Mouse (Mus musculus): ENCODE data around the gene Cnn1. TPM values are rescaled to one million over a fixed set of nuclear protein-coding genes. Genes with fewer than 3 reads are reported as not detected.
A peak's percentile ranks its signal among the peaks of the same experiment; 100 is the strongest.
"Not testable (repeated sequence)": the region's sequence is repeated elsewhere in the genome, so short reads cannot be mapped to it uniquely, and the experiment has no call there.

Gene Cnn1
- total RNA-seq, 2 experiments from 2014 or later, result 0.45 to 1.4 TPM

DNA sequence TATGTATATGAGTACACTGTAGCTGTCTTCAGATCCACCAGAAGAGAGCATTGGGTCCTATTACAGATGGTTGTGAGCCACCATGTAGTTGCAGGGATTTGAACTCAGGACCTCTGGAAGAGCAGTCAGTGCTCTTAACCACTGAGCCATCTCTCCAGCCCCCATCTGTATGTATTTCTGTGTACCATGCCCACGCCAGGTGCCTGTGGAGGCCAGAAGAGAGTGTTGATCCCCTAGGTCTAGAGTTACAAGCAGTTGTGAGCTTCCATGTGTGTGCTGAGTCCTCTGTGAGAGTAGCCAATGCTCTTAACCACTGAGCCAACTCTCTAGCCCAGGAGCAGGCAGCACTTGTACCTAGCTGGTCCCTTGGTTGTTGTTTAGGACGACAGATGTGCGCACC lies 25.2 kb downstream of the Cnn1 start:
- no peak for DNase-seq (ENCODE audit: low spot score in 2 of 2)

DNA sequence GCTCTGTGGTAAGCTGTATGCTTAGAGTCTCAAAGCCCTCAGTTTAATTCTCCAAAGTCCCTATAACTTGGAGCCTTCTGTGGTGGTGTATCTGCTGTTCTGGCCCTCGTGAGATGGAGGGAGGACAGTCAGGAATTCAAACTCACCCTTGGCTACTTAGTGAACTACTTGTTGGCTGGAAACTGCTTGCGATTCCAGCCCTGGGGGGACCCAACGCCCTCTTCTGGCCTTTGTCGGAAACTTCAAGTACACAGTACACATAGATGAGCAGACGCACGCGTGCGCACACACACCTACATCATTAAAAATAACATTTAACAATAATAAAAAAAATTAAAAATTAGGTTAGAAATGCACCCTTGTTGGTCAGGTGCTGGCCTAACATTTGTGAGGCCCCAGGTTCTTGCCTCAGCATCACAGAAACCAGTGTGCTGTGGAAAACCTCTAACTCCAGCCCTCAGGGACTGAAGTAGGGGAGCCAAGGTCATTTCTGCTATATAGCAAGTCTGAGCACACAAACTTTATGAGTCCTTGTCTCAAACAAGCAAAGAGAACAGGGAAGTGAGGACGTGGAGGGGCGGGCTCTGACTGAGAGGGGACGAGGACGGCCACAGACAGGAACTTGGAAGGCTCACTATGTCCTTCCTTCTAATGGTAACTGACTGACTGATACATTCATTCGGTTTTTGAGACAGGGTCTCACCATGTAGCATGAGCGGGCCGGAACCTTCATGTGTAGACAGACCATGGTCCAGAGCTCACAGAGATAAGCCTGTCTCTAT lies 26.4 kb downstream of the Cnn1 start:
- no peak for DNase-seq (ENCODE audit: low spot score in 2 of 2)

DNA sequence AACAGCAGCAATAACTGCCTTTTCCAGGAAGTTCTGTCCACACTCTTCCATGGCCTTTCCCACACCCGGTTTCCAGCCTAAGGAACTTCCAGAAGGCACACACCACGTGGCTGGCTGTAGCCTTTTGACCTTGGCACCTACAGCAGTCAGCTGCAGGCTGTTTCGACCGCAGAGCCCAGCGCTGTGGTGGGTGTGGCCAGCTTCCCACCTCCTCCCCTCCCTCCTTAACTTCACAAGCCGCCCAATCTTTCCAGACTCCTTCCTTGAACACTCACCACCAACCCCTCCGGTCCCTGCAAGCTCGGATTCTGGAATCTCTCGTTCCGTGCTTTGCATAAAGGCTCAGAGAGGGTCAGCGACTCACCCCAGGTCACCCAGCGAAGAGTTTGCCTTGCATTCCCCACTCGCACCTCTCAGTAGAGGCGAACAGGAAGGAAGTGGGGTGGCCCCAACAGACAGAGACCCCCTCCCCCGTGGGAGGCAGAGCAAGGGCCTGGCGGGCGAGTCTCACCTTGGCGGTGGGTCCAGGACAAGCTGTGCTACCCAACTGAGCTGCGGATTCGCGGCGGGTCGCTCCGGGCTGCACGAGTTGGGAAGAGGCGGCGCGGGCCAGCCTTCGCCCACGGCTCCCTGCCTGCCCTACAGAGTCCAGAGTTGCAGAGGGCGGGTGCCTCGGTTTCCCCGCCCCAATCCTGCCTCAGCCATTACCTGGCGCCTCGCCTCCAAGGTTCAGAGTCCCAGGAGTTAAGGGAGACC lies 32.4 kb downstream of the Cnn1 start:
- no peak for DNase-seq (ENCODE audit: low spot score in 2 of 2)

DNA sequence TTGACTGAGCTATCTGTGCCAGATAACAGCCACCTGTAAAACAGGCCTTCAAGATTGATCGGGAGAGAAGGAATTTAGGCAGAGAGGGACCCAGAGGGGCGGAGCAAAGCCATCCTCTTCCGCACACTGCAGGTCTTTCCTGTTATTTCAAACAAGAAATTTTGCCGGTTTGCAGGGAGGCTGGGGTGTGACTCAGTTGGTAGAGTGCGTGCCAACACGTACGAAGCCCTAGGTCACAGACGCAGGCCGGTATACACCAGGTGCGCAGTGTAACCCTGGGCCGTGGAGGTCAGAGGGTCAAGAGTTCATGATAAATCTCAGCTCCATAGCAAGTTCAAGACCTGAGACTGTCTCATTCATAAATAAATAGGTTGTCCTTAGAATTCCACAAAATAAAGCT lies 33.2 kb downstream of the Cnn1 start:
- DNase-seq (ENCODE audit: low spot score in 2 of 2), result no peak

DNA sequence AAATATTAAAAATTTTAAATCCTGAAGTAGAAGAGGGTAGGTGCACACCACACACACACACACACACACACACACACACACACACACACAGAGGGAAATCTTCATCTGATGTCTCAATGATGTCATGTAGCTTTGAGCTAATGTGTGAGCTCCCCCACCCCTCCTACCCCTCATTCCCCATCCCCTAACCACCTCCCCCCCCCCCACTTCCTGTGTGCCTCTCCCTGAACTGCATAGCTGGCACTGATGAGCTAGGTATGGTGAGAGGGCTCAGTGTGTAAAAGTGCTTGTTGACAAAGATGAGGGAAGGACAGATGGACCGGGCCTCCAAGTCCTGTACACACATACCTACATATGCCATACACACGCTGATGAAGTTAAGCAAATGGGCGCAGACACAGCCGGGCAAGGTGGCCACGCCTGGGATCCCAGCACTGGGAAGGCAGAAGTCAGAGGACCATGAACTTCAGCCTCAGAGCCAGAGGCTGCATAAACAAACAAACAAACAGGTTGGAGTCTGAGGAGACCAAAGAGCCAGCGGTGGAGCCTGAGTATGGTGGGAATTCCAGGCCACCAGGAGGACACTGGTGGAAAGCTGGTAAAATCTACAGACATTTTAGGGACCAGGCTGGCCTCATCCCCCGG lies 35.4 kb downstream of the Cnn1 start:
- no peak for DNase-seq (ENCODE audit: low spot score in 2 of 2)

DNA sequence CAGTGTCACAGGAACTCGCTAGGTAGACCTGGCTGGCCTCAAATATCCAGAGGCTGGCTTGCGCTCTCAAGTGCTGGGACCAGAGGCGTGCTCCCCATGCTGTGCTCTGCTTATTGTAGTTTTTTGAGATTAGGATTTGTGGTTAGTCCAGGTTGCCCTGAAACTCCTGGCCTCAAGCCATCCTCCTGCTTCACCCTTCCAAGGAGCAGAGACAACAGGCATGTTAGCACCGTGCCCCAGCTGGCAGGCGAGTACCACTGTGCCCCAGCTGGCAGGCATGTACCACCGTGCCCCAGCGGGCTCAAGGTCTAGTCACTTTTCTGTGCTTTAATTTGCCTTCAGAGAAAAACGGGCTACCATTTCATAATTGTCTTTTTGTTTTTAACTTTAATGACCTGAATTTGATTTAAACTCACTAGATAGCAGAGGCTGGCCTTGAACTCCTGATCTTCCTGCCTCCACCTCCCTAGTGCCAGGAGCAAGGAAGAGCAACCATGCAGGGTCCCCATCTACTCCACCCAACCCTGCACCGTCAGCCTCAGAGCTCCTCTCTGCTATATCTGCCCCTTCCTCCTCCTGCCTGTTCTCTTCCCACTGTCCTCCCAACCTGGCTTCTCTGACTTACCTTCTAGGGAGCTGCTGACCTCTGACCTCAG lies 36.1 kb downstream of the Cnn1 start:
- no peak for DNase-seq (ENCODE audit: low spot score in 2 of 2)

DNA sequence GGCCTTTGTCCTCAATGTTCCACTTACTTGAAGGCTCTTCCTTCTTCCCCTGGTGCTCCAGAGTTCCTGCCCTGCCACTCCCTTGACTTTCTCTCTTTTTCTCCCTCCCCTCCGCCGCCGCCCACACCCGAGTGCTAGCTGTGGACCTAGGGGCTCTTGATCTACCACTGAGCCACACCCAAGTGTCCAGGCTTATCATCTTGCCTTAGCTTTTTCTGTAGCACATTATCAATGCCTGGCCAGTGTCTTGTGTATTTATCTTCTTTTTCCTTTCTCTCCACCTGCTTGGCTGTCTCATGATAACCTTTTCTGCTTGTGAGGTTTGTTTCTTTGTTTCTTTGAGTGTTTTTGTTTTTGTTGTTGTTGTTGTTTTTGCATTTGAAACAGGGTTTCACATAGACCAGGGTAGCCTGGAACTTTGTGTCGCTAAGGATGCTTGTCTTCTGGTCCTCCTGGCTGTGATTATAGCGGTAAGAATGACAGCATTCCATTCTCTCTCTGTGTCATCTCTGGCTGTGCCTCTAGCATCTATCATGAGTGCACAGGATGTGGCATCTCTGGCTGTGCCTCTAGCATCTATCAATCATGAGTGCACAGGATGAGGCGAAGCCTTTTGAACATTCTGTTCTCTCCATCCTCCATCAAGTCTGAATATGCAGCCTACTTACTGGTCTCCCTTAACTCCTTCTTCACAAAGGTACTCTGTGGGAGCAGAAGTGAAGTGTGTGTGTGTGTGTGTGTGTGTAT lies 36.8 kb downstream of the Cnn1 start, which contains the start of gene Acp5:
TSS of gene Acp5 (minus strand) at position 68 of the 747 bp plus-strand sequence.
- DNase-seq (ENCODE audit: low spot score in 2 of 2), result no peak

DNA sequence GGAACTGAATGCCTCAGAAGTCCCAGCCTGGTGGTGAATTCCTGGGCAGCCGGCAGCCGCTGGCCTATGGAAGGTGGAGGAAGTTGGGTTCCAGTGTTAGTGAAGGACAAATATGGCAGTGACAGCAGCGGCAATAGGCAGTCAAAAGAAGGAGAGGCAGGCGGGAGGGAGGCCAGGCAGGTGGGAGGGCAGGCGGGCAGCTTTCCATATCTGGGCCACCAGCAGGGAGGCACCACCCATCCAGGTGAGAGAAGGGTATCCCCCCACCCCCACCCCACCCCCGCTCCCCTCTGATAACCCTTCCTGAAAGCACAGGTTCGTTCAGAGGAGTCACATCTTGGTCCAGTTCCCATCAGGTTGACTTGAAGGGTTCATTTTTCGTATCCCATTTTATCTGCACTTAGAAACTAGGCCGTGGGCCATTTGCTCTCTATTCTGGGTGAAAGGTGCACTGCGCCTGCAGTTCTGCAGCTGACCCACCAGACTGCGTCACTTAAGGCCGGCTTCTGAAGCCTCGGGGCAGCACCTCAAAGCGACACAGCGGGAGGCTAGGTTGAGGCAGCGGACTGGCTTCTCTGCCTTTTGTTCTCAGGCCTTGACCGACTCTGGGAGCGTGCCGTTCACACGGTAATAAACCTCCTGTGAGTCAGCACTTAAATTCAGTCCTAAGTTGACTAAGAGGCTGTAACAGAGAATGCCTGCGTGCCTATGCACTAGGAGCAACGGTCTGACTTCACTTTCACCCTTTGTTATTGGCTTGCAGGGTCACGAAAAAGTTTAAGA lies 37.9 kb downstream of the Cnn1 start:
- DNase-seq (ENCODE audit: low spot score in 2 of 2), result no peak

DNA sequence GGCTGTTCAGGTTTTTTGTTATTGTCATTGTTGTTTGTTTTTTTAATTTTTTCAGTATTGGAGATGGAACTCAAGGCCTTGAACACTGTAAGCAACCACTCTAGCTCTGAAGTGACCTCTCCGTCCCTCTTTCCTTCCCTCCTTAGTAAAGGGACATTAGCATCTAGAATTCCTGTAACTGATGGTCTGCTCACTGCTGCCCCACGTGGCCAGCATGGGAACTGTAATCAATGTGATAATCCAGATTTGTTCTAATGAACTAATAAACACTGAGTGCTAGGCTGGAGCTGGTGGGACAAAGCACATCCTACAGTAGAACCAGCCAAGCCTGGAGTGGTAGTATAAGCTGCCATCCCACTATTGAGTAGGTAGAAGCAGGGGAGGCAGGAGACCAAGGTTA lies 39.5 kb downstream of the Cnn1 start:
- no peak for DNase-seq (ENCODE audit: low spot score in 2 of 2)

DNA sequence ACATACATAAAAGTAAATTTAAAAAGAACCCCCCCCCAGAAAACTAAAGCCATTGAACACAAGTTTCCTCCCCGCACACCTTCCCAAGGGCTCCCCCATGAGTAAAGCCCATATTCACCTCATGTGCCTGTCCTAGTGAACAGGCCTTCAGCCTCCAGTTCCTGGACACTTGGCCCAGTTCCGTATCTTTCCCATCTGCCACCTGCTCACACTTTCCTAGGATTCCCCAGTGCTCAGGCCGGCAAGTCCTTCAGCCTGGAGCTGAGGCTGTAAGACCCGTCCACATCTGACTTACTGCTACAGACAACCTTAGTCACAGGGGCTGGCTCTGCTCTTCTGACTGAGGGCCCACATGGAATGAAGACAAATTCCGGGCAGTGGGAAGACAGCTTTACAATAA lies 40.7 kb downstream of the Cnn1 start:
- no peak for DNase-seq (ENCODE audit: low spot score in 2 of 2)

DNA sequence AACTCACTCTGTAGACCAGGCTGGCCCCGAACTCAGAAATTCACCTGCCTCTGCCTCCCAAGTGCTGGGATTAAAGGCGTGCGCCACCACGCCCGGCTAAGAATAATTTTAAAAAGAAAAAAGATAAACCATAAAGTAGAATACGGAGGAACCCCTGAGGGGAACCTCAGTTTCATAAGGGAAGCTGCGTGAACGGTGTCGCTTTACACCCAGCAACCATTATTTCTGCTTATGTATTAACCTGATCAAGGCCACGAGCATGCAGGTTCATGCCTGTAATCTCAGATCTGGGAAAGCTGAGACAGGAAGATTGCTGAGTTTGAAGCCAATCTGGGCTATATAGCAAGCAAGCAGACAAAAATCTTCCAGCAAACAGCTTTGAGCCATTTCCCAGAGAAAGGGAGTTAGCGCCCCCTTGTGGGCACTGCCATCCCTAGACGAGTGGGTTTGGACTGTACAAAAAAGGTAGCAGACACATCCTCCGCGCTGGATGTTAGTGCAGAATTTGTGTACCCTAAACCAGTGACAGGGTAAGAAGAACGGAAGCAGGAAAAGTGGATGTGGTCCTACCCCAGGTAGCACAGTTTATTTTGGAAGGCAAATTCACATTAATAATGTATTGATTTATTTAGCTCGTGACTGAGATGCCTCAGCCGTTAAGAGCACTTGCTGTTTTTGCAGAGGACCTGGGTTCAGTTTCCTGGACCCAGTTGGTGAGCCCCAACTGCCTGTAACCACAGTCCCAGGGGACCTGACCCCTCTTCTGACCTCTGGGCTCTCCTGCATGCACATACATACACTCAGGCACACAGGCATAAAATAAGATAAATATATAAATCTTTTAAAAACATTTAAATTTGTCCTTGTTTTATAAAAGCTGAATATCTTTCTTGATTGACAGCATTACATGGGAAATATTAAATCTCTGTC lies 44.4 kb downstream of the Cnn1 start:
- DNase-seq (ENCODE audit: low spot score in 2 of 2), result peak; percentile 85 to 87

DNA sequence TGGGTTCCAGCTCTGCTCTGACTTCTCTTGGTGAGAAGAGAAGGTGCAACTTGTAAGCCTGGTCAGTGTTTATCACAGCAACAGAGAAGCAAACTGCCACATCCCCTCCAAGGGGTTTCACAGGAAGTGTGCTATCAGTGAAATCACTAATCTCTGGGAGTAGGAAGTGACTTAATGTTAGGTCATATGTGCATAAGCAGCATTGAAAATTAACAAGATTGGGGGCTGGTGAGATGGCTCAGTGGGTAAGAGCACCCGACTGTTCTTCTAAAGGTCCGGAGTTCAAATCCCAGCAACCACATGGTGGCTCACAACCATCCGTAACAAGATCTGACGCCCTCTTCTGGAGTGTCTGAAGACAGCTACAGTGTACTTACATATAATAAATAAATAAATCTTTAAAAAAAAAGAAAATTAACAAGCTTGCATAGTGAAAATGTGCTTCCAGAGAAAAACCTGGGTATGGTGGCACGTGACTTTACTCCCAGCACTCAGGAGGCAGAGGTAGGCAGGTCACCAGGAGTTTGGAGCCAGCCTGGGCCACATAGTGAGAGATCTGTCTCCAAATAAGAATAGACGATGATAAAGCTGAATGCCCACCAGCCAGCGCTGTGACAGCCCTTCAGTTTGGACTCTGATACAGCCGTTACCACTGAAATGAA lies 45.4 kb downstream of the Cnn1 start:
- no peak for DNase-seq (ENCODE audit: low spot score in 2 of 2)

DNA sequence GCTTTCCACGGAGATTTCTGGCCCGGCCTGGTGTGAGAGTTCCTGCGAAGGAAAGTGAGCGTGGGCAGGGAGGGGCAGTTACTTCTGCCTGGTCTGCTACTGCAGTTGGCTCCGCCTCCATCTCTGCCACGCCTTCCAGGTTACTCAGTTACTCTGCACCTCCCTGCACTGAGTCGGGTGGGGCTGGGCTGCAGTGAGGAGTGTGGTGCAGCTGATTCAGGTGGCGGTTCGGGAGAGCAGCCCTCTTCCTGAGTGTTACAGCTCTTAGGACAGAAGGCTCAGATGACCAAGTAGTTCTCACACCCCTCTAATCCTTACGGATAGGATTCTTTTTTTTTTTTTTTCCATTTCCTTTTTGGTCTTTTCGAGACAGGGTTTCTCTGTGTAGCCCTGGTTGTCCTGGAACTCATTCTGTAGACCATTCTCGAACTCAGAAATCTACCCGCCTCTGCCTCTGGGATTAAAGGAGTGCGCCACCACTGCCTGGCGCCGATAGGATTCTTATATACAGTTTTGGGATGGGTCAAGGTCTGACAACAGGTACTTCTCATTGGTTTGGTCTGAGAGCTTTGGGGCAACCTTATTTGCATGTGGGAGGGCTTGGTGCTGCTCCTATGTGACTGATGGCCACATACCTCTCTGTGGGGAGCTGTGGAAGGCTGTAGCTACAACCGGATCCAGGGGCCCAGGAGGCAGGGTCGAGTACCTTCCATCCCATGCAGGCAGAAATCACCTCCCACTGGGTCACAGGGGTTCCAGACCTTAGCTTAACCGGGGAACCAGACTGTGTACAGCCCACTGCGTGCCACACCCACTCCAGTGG lies 50.6 kb downstream of the Cnn1 start:
- no peak for DNase-seq (ENCODE audit: low spot score in 2 of 2)

DNA sequence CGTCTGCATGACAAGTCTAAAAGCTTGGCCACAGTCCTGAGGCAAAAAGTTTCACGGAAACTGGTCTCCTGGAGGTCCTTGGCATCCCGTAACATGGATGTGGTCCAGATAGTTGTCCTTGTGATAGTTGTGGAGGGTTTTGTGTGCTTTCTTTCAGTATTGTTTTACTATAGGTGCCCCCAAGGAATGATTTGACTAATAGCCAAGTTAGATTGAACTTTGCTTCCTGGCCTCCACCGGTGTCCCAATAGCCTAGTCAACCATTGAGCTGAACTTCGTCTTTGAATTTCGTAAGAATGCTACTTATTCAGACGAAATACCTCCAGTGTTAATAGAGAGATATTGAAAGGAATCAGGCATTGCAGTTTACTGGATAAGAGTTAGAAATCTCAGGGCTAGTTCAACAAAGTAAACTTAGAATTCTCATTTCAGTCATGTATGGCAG lies 51.3 kb downstream of the Cnn1 start:
- DNase-seq (ENCODE audit: low spot score in 2 of 2), result not testable (repeated sequence)

DNA sequence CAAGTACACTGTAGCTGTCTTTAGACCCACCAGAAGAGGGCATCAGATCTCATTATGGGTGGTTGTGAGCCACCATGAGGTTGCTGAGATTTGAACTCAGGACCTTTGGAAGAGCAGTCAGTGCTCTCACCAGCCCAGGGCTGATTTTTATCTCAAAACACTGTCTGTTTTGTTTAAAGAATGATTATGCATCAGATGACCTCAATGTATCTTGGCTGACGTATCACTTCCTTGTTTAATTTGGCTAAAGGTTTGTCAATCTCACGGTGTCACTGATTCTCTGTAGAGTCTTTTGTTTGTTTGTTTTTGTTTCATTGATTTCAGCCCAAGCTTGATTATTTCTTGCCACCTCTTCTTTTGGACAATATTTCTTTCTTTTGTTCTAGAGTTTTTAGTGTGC lies 51.9 kb downstream of the Cnn1 start:
- no peak for DNase-seq (ENCODE audit: low spot score in 2 of 2)

DNA sequence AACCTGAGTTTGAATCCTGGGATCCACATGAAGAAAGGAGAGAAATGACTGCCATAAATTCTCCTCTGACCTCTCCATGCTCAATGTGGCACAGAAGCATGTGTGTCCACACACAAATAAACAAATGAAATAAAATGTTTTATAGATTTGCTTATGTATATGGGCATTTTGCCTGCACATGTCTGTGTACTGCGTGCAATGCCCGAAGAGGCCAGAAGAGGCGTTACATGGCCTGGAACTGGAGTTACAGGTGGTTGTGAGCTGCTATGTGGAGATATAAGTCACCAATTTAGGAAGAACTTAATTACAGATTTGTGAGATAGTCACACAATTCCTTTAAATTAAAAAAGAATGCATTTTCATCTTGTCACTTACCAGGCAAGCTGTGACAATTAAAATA lies 54.8 kb downstream of the Cnn1 start:
- no peak for DNase-seq (ENCODE audit: low spot score in 2 of 2)

DNA sequence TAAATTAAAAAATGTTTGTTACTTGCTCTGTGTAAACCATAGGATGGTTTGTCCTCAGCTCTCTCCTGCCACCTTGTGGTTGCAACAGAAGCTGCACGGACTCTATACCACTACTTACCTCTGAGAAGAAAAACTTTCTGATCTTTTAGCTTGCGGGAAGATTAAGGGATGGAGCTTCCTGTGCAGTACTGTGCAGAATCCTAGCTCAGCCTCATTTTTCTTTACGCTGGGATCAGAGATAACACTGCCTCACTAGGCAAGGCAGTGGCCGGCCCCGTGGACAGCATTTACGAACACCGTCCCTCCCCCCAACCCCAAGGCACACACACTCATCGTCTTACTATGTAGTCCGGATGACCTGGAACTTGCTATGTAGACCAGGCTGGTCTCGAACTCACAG lies 56.6 kb downstream of the Cnn1 start:
- DNase-seq (ENCODE audit: low spot score in 2 of 2), result peak; percentile 54 to 80
